Mouse (Mus musculus): ENCODE data around the gene Hnrnpf.

DNA sequence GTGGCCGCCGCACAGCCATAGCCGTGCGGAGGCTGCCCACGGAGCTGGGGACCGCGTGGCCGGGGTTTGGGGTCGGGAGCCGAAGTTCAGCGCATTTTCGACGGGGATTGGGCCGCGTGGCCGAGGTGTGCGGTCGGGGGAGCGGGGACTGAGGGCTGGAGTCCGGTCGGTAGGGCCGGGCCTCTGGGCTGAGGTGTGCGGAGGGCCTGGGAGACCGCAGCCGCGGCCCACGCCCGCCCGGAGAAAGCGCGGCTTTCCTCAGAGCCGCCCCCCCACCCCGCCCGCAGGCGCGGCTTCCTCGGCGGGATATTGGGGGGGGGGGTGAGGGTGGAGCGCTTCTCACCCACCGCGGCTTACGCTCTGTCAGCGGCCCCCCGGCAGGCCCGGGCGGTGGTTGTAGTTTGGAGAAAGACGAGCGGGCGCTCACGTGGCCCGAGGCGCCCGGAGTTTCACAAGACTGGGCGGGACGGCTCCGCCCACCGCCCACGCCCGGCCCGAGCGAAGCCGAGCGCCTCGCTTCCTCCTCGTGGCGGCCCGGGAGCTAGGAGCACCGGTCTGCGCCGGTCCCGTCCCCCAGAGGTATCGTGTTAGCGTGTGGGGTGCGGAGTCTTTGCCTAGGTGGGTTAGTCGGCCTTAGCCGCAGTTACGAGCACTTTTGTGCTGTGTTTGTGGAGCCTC lies 7.3 kb downstream of the Hnrnpf start:
- TF ChIP-seq POLR2A (IDR thresholded peaks at IDR 0.05; ENCODE audit: borderline replicate concordance, extremely low read depth, low read depth, low read length) (peak; percentile 39; the same call in 1 of the 2 replicates), CTCF (IDR thresholded peaks at IDR 0.05; ENCODE audit: insufficient read depth, low read length) (no peak)

All from lung, adult 2 months (tissue).